Mouse (Mus musculus) adrenal gland, postnatal 14 days (tissue): ENCODE data around the gene Cenpo. TPM values are rescaled to one million over a fixed set of nuclear protein-coding genes. Genes with fewer than 3 reads are reported as not detected.
"Not testable (repeated sequence)": the region's sequence is repeated elsewhere in the genome, so short reads cannot be mapped to it uniquely, and the experiment has no call there.

Source experiments
- DNase-seq: peaks from one replicate; pipeline ENCODE4 v3.0.0; 2021; ENCODE audit warnings: mixed read lengths
- long read RNA-seq, 2 experiments: library from polyadenylated mRNA; stranded (forward); transcript quantifications; one replicate each; pipeline ENCODE4 v2.0.0; 2021
- total RNA-seq: library from RNA; stranded (reverse); gene quantifications from 2 replicates; pipeline ENCODE4 v1.2.3, GENCODE M21; 2021

Cenpo gene
- total RNA-seq, result 10.0 and 11.6 TPM in 2 replicates
- long read RNA-seq, experiment 1, full-length matches to known transcripts, result 5 of 19 reads
- long read RNA-seq, experiment 1, partial matches to known transcripts, result 2 of 19 reads
- long read RNA-seq, experiment 1, other reads (novel, unspliced or antisense), result 12 of 19 reads
- long read RNA-seq, experiment 2, full-length matches to known transcripts, result 6 of 10 reads
- long read RNA-seq, experiment 2, partial matches to known transcripts, result 2 of 10 reads
- long read RNA-seq, experiment 2, other reads (novel, unspliced or antisense), result 2 of 10 reads

DNA sequence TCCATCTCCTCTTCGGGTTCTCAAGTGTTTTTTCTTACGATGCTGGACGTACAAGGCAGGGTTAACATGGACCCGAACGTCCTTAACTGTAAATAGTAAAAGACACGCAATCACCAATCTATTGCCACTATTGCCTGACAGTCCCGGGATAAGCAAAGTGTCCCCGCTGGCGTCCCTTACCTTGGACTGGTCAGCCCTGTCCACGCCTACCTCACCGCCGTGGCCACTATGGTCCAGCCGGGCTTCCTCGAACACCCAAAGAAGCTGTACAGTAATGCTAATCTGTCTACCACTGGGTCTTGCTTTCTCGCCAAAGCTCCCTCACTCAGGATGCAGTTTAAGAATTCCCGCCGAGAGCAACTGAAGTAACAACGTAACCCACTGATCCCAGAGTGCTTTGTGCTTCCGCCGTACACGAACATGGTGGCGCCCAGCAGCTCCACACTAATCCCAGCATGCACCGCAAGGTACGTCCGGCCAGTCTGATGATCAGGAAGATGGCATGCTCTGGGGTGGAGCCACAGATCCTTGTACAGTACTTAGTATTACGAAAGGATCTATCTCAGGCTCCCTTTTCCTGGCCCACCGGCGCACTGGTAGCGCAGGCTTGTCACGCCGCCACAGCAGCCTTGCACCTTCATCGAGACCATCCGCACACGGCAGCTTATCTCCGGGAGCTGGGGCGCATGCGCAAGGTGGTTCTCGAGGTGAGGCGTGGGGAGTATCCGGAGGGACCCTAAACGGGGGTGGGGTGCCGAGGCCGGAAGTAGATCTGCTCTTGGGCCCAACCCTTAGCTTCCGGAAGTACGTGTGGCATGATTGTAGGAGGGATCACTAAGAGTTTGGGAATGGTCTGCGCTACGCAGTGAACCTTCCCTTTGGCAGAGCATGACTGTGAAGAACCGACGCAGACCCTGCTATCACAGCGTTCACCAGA is at the start of gene Cenpo, which contains the start of gene Ptrhd1:
Gene Cenpo, minus strand, starts transcription at position 723 of the 937 bp plus-strand sequence.
Gene Ptrhd1, plus strand, starts transcription at position 456 of the 937 bp plus-strand sequence.
- peak; percentile 96 for DNase-seq

- no peak for DNase-seq
These were observed 45.8 kb upstream of the Cenpo start for GRCm38 (mm10) chr12:4279878-4280277.

DNA sequence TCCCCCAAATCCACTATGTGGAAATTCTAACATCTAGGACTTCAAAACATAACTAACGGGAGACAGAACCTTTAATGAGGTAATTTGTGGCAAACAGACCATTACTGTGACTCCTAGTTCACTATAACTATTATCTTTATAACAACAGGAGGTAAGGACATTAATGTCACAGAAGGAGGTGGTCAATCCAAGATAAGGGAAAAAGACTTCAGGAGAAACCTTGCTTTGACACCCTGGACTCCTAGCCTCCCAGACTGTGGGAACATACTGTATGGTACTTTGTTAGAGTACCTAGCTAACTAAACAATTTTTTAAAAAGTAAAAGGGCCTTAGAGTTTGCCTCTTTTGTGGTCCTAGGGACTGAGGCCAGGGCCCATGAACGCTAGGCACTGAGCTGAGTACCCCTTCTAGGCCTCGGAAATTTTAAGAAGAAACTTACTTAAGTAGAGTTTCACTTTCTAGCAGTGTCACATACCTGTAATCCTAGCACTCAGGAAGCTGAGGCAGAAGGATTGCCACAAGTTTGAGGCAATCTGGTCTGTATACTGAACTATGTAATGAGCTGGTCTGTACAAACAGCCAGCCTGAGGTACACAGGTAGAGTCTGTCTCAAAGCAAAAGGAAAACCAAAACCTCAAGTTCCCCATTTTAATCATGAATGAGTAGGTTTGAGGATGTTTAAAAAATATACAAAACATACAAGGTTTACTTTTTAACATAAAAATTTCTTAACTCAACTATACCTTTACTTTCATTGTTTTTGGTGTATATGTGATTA is 45.1 kb upstream of the Cenpo start:
- no peak for DNase-seq

DNA sequence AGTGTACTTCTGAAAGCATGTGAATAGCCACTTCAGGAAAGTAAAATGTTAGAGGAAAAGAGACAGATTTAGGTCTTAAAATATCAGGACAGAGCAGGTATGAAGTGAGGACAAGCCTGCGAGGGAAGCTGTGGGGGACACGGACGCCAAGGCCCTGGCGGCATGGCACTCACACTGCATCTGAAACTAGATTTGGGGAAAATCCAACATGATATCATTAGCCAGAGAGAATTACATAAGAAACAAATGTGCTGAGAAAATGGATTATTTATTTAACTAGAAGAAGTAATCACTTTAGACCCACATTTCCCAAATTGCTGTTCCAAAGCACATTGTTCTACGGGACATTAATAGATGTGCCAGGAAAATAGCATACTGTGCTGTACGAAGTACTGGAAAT is 37.0 kb upstream of the Cenpo start:
- no peak for DNase-seq

GRCm38 (mm10) chr12:4267765-4268164 is 33.7 kb upstream of the Cenpo start:
- DNase-seq, result peak; percentile 40

DNA sequence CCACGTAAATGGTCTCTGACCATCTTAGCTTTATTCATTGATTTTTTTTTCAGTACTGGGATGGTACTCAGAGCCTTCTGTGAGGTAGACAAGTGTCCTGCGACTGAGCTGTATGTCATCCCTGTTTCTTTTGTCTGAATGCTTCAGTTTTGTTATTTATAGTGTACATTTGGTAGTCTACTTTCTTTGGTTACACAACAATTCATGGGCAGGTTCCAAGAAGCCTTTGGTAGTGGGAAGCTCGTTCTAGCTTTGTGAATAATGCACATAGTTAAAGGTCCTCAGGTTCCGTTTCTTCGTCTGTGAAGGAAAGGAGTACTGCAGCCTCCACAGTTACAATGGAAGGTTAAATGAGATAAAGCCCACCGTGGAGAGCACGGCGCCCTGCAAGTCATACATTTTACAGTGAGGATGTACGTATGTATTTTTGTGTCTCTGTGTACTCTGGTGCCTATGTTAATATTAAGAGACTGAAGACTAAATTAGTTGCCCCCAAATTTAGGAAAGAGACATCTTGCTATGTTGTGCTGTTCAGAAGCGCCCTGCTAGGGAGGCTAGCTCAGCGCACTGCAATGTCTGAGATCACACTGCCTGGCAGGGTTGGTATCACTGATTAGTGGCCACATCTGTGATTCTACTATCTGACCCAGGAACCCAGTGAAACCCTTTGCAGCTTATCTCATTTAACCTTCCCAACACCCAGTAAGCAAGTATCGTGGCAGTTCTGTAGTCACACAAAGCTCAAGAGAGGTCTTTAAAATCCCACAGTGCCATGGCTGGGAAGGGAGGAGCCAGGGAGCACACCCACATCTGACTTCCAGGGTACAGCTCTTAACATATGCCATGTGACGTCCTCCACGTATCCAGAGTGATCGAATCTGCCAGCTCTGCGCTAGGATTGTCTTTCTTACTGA is 18.9 kb upstream of the Cenpo start:
- no peak for DNase-seq

DNA sequence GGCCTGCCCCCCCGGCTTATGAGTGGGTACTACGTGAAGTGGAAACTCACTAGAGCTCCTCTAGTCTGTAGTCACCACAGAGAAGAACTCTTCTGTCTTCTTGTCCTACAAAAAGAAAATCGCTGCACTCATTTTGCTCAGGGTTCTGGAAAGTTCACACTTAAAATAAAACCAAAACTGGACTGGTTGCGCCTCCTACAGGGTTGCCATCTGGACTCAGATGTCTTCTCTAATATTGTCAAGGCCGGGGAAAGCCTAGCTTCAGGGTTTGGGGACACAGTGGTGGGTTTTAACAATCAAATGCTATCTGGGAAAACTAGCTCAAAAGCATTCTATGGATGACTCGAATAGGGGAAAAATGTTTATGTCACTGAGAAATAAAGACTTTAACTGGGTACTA is 15.7 kb upstream of the Cenpo start:
- DNase-seq, result no peak

DNA sequence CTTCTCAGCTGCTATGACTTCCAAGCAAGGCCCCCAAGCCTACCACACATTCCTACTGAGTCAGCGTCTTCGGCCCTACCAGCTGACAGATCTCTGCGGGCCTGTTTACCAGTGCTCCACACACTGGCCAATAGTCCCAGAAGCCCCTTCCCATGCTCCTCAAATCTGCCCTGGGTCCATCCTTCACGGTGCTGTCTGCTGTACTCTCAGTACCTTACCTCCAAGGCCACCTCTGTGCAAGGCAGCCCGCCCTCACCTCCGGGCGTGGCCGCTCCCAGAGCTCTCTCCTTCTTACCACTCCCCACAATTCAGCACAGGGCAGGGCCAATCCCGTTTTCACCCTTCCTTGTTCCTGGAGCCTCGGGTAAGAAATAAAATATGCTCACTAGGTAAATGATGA is 11.6 kb upstream of the Cenpo start:
- no peak for DNase-seq

- DNase-seq, result no peak
These were observed 9.7 kb upstream of the Cenpo start for GRCm38 (mm10) chr12:4243805-4244204.

- DNase-seq, result not testable (repeated sequence)
These were observed 6.2 kb upstream of the Cenpo start for GRCm38 (mm10) chr12:4240281-4240680.

GRCm38 (mm10) chr12:4237481-4237880 is 3.4 kb upstream of the Cenpo start:
- DNase-seq, result no peak

GRCm38 (mm10) chr12:4232777-4233176 is 1.3 kb downstream of the Cenpo start:
- DNase-seq, result no peak

- DNase-seq, result no peak
These were observed 3.9 kb downstream of the Cenpo start for GRCm38 (mm10) chr12:4230156-4230555.

GRCm38 (mm10) chr12:4212908-4213307 is 21.2 kb downstream of the Cenpo start:
- DNase-seq, result peak; percentile 81

- DNase-seq, result peak; percentile 9
These were observed 22.9 kb downstream of the Cenpo start for GRCm38 (mm10) chr12:4211174-4211573.

- DNase-seq, result no peak
These were observed 24.9 kb downstream of the Cenpo start for GRCm38 (mm10) chr12:4209196-4209595.

- peak; percentile 79 for DNase-seq
These were observed 25.5 kb downstream of the Cenpo start for GRCm38 (mm10) chr12:4208405-4209133.

- no peak for DNase-seq
These were observed 28.0 kb downstream of the Cenpo start for GRCm38 (mm10) chr12:4206106-4206505.

- peak; percentile 2 for DNase-seq
These were observed 31.9 kb downstream of the Cenpo start for GRCm38 (mm10) chr12:4202206-4202605.

GRCm38 (mm10) chr12:4201454-4202200 is 32.5 kb downstream of the Cenpo start:
- peak; percentile 46 for DNase-seq
